Comparison of ENCODE assay signal across 13 mouse cellular contexts in genomic region chr9:79810534-79810933, GRCm38 (mm10). TPM values are rescaled to one million over a fixed set of nuclear protein-coding genes. Genes with fewer than 3 reads are reported as not detected.
DNase-seq lines count a peak whose midpoint lies in the region; ATAC-seq lines count a peak whose summit lies in the region.
"Had no signal": no experiment of that assay in that cellular context is flagged by ENCODE, and none has a peak within 500 bp of the region (broad histone marks: within the 10 kb centered on the region; RNA-seq: fewer than 3 reads in every experiment).

No protein-coding gene starts in this region.

- H3K4me1 ChIP-seq in liver, embryonic 12.5 days: peaks cover 14% of the 10 kb centered on the region

- H3K36me3 ChIP-seq in liver, embryonic 12.5 days: no peaks in the 10 kb centered on the region
- H3K36me3 ChIP-seq: embryonic facial prominence, embryonic 12.5 days had no signal

- no peaks in the 10 kb centered on the region for H3K9me3 ChIP-seq in liver, embryonic 12.5 days (replicated peaks)
- H3K9me3 ChIP-seq: embryonic facial prominence, embryonic 12.5 days had no signal

- H3K4me3 ChIP-seq in liver, embryonic 12.5 days: no peak overlapping the region
- H3K4me3 ChIP-seq: embryonic facial prominence, embryonic 12.5 days; gastrocnemius, adult 2 months had no signal

- 10% methylated on average over 3 of the region's 3 CpGs for WGBS in liver, embryonic 12.5 days (ENCODE audit: insufficient replicate concordance)

- H3K27ac ChIP-seq in liver, embryonic 12.5 days: no peak overlapping the region
- H3K27ac ChIP-seq: embryonic facial prominence, embryonic 12.5 days; gastrocnemius, adult 2 months had no signal

- no peaks in the 10 kb centered on the region for H3K27me3 ChIP-seq in liver, embryonic 12.5 days (replicated peaks)
- H3K27me3 ChIP-seq: embryonic facial prominence, embryonic 12.5 days had no signal

- DNase-seq in CD4-positive, CD25-positive, alpha-beta regulatory T cell, adult 2 months (ENCODE audit: low read depth, low spot score): peak; percentile 16
- DNase-seq in naive thymus-derived CD4-positive, alpha-beta T cell, adult 2 months (ENCODE audit: low read depth): peak; percentile 15
- DNase-seq in thymus, adult 18-20 months: no peak
- no peak for DNase-seq in urinary bladder, postnatal 4 days (ENCODE audit: low spot score in 2 of 2)
- DNase-seq: adrenal gland, postnatal 14 days; cerebellum, postnatal 14 days; gastrocnemius, adult 2 months; lung, adult 18-20 months had no signal

- H3K4me2 ChIP-seq in liver, embryonic 12.5 days: no peak overlapping the region
- H3K4me2 ChIP-seq: embryonic facial prominence, embryonic 12.5 days had no signal

- H3K9ac ChIP-seq in liver, embryonic 12.5 days: no peak overlapping the region
- H3K9ac ChIP-seq: embryonic facial prominence, embryonic 12.5 days had no signal

- peak; percentile 55 for ATAC-seq in activated CD4-positive, CD25-positive, alpha-beta regulatory T cell, adult 4 months
- peak; percentile 65 for ATAC-seq in liver, embryonic 12.5 days
- no peak for ATAC-seq in erythroid progenitor cell, adult 5-6 weeks (replicated peaks; ENCODE audit: low FRiP score, poor library complexity, severe bottlenecking)
- ATAC-seq: forebrain, embryonic 14.5 days had no signal

RNA-seq across cellular contexts. Expression of gene Tmem30a, which starts 17.2 kb away (rescaled TPM):
- 10 to 100 TPM; 47.1 to 55.3 TPM for polyA plus RNA-seq in activated CD4-positive, CD25-positive, alpha-beta regulatory T cell, adult 4 months (2017; shearing (Covaris generic))
- polyA plus RNA-seq in liver, embryonic 12.5 days (2016; fragmentation: Nextera tagmentation; extraction: Ambion mirVana): 38.9 and 41.9 TPM in 2 replicates
- total RNA-seq in erythroid progenitor cell, adult 5-6 weeks (2015; ENCODE audit: low replicate concordance): 53.3 and 63.7 TPM in 2 replicates
- 57.2 and 72.6 TPM in 2 replicates for total RNA-seq in erythroid progenitor cell, adult 5-6 weeks (2017; ENCODE audit: low replicate concordance)

RNA-seq across cellular contexts. Expression of gene Cox7a2, which starts 50.9 kb away (rescaled TPM):
- polyA plus RNA-seq in activated CD4-positive, CD25-positive, alpha-beta regulatory T cell, adult 4 months (2017; shearing (Covaris generic)): 100 to 1,000 TPM; 302 to 317 TPM
- 538 and 572 TPM in 2 replicates for polyA plus RNA-seq in liver, embryonic 12.5 days (2016; fragmentation: Nextera tagmentation; extraction: Ambion mirVana)
- total RNA-seq in erythroid progenitor cell, adult 5-6 weeks (2015; ENCODE audit: low replicate concordance): 223 and 276 TPM in 2 replicates
- 37.3 and 78.0 TPM in 2 replicates for total RNA-seq in erythroid progenitor cell, adult 5-6 weeks (2017; ENCODE audit: low replicate concordance)

Comparison
In these comparisons a context has a peak if more than half of its experiments do, and no peak if none do; other contexts are left out.
1. DNase-seq: peak in CD4-positive, CD25-positive, alpha-beta regulatory T cell, adult 2 months (single experiment) and naive thymus-derived CD4-positive, alpha-beta T cell, adult 2 months (single experiment); none in thymus, adult 18-20 months (0 of 2) and urinary bladder, postnatal 4 days (0 of 2).